Mouse (Mus musculus) brain, embryonic 14.5 days (tissue): ENCODE results near the gene Olfr299. TPM values are rescaled to one million over a fixed set of nuclear protein-coding genes. Genes with fewer than 3 reads are reported as not detected.

ENCODE experiments used
- DNase-seq: peaks from one replicate; pipeline ENCODE4 v3.0.0-alpha.2; 2011; ENCODE audit warnings: low read depth
- CTCF ChIP-seq: fragments of 200-500 bp; IDR thresholded peaks from 2 replicates; pipeline ENCODE4 v1.5.1; 2012; ENCODE audit warnings: inconsistent platforms, mild to moderate bottlenecking, moderate library complexity, borderline replicate concordance; ENCODE audit not compliant: insufficient read depth, insufficient read length; ENCODE audit errors: extremely low read depth
- POLR2A ChIP-seq: fragments of 200-500 bp; IDR thresholded peaks from 2 replicates; pipeline ENCODE4 v1.6.1; 2012; ENCODE audit warnings: mild to moderate bottlenecking, inconsistent platforms, borderline replicate concordance; ENCODE audit not compliant: poor library complexity, insufficient read depth, insufficient read length, severe bottlenecking; ENCODE audit errors: extremely low read depth
- polyA plus RNA-seq: library from polyadenylated mRNA; depleted of rRNA; stranded (reverse); fragments of >200 nt; gene quantifications from 2 replicates; pipeline ENCODE4 v1.2.3, GENCODE M21; 2012; rRNA removed

Olfr299 gene
- not detected in 2 replicates for polyA plus RNA-seq

- TF ChIP-seq CTCF (no peak), POLR2A (no peak)
- DNase-seq: peak; percentile 0
Observed at GRCm38 (mm10) chr7:86459621-86460020, at the start of gene Olfr299. TSS of gene Olfr299 (plus strand) at chr7:86459921.

GRCm38 (mm10) chr7:86492384-86492783 lies 32.7 kb downstream of the Olfr299 start, which contains the start of gene Olfr298:
TSS of gene Olfr298 (minus strand) at chr7:86492484.
- DNase-seq: no peak
- no peak for TF ChIP-seq CTCF
- TF ChIP-seq POLR2A: no peak

Other genes starting within 250 kb of the Olfr299 start
- not detected in 2 replicates for gene Vmn2r76, start 213.6 kb upstream of the Olfr299 start, polyA plus RNA-seq
- gene Olfr310, start 182.7 kb upstream of the Olfr299 start, polyA plus RNA-seq: not detected in 2 replicates
- not detected in 2 replicates for gene Olfr309, start 146.2 kb upstream of the Olfr299 start, polyA plus RNA-seq
- gene Olfr308, start 134.3 kb upstream of the Olfr299 start, polyA plus RNA-seq: not detected in 2 replicates
- not detected in 2 replicates for gene Olfr307, start 122.3 kb upstream of the Olfr299 start, polyA plus RNA-seq
- not detected in 2 replicates for gene Olfr305, start 93.0 kb upstream of the Olfr299 start, polyA plus RNA-seq
- not detected in 2 replicates for gene Olfr304, start 73.3 kb upstream of the Olfr299 start, polyA plus RNA-seq
- not detected in 2 replicates for gene Olfr303, start 62.1 kb upstream of the Olfr299 start, polyA plus RNA-seq
- not detected in 2 replicates for gene Olfr301, start 56.1 kb upstream of the Olfr299 start, polyA plus RNA-seq
- not detected in 2 replicates for gene Olfr298, start 32.6 kb downstream of the Olfr299 start, polyA plus RNA-seq
- gene Olfr297, start 60.0 kb downstream of the Olfr299 start, polyA plus RNA-seq: not detected in 2 replicates
- gene Olfr295, start 123.9 kb downstream of the Olfr299 start, polyA plus RNA-seq: not detected in 2 replicates
- not detected in 2 replicates for gene Olfr294, start 156.7 kb downstream of the Olfr299 start, polyA plus RNA-seq
- gene Olfr293, start 189.1 kb downstream of the Olfr299 start, polyA plus RNA-seq: not detected in 2 replicates
- not detected in 2 replicates for gene Olfr292, start 228.4 kb downstream of the Olfr299 start, polyA plus RNA-seq